Mouse (Mus musculus): ENCODE results near the gene Ubac2. TPM values are rescaled to one million over a fixed set of nuclear protein-coding genes. Genes with fewer than 3 reads are reported as not detected.
A peak's percentile ranks its signal among the peaks of the same experiment; 100 is the strongest.

The Ubac2 gene
- polyA plus RNA-seq, 1 experiment from 2014 or later, result 69.4 TPM

GRCm38 (mm10) chr14:121931594-121931993, 53.2 kb downstream of the Ubac2 start:
- H3K4me3 ChIP-seq, result no peak overlapping the region
- H3K27ac ChIP-seq, result peak overlapping the region; percentile 16; the same call in 1 of the 2 replicates

GRCm38 (mm10) chr14:121932180-121932579, 53.8 kb downstream of the Ubac2 start:
- no peak overlapping the region for H3K27ac ChIP-seq
- no peak for DNase-seq (ENCODE audit: low spot score)
- H3K27me3 ChIP-seq (ENCODE audit: insufficient read depth, poor library complexity, severe bottlenecking), result no peaks in the 10 kb centered on the region
- H3K9me3 ChIP-seq, result peaks cover 5% of the 10 kb centered on the region
- peaks cover 30% of the 10 kb centered on the region for H3K36me3 ChIP-seq
- peaks cover 9% of the 10 kb centered on the region; the same call in 1 of the 2 replicates for H3K4me1 ChIP-seq (replicated peaks)
- 93% methylated on average over 4 of the region's 4 CpGs for WGBS
- H3K4me3 ChIP-seq, result no peak overlapping the region

More at GRCm38 (mm10) chr14:121931594-121931993, 53.2 kb downstream of the Ubac2 start:
- DNase-seq (ENCODE audit: low spot score), result no peak
- Histone ChIP-seq H3K36me3 (peaks cover 27% of the 10 kb centered on the region), H3K27me3 (ENCODE audit: insufficient read depth, poor library complexity, severe bottlenecking) (no peaks in the 10 kb centered on the region), H3K4me1 (replicated peaks) (peaks cover 9% of the 10 kb centered on the region; the same call in 1 of the 2 replicates), H3K9me3 (peaks cover 5% of the 10 kb centered on the region)
- 95% methylated on average over 3 of the region's 3 CpGs for WGBS

- peaks cover 9% of the 10 kb centered on the region; the same call in 1 of the 2 replicates for H3K4me1 ChIP-seq (replicated peaks)
- DNase-seq (ENCODE audit: low spot score), result no peak
- WGBS, result 93% methylated on average over 7 of the region's 7 CpGs
- peaks cover 5% of the 10 kb centered on the region for H3K9me3 ChIP-seq
- no peaks in the 10 kb centered on the region for H3K27me3 ChIP-seq (ENCODE audit: insufficient read depth, poor library complexity, severe bottlenecking)
- no peak overlapping the region for H3K4me3 ChIP-seq
- H3K36me3 ChIP-seq, result peaks cover 30% of the 10 kb centered on the region
- no peak overlapping the region for H3K27ac ChIP-seq
Measured at GRCm38 (mm10) chr14:121933906-121934596, 55.6 kb downstream of the Ubac2 start.

- Histone ChIP-seq H3K4me3 (no peak overlapping the region), H3K4me1 (replicated peaks) (peaks cover 9% of the 10 kb centered on the region; the same call in 1 of the 2 replicates), H3K9me3 (peaks cover 5% of the 10 kb centered on the region), H3K36me3 (peaks cover 30% of the 10 kb centered on the region), H3K27ac (no peak overlapping the region), H3K27me3 (ENCODE audit: insufficient read depth, poor library complexity, severe bottlenecking) (no peaks in the 10 kb centered on the region)
- WGBS, result 93% methylated on average over 5 of the region's 5 CpGs
- no peak for DNase-seq (ENCODE audit: low spot score)
Measured at GRCm38 (mm10) chr14:121934597-121934946, 56.2 kb downstream of the Ubac2 start.

GRCm38 (mm10) chr14:121936356-121936755, 57.9 kb downstream of the Ubac2 start:
- H3K4me1 ChIP-seq (replicated peaks), result peaks cover 9% of the 10 kb centered on the region; the same call in 1 of the 2 replicates
- 91% methylated on average over 4 of the region's 4 CpGs for WGBS
- no peaks in the 10 kb centered on the region for H3K27me3 ChIP-seq (ENCODE audit: insufficient read depth, poor library complexity, severe bottlenecking)
- peaks cover 5% of the 10 kb centered on the region for H3K9me3 ChIP-seq
- peaks cover 32% of the 10 kb centered on the region for H3K36me3 ChIP-seq
- no peak overlapping the region for H3K4me3 ChIP-seq
- no peak for DNase-seq (ENCODE audit: low spot score)
- no peak overlapping the region for H3K27ac ChIP-seq

GRCm38 (mm10) chr14:121936856-121937255, 58.4 kb downstream of the Ubac2 start:
- no peak overlapping the region for H3K4me3 ChIP-seq
- peaks cover 5% of the 10 kb centered on the region; the same call in 1 of the 2 replicates for H3K4me1 ChIP-seq (replicated peaks)
- no peak for DNase-seq (ENCODE audit: low spot score)
- H3K36me3 ChIP-seq, result peaks cover 32% of the 10 kb centered on the region
- H3K27ac ChIP-seq, result no peak overlapping the region
- no peaks in the 10 kb centered on the region for H3K27me3 ChIP-seq (ENCODE audit: insufficient read depth, poor library complexity, severe bottlenecking)
- WGBS, result 76% methylated on average over 8 of the region's 8 CpGs
- peaks cover 5% of the 10 kb centered on the region for H3K9me3 ChIP-seq

GRCm38 (mm10) chr14:121937601-121938255, 59.3 kb downstream of the Ubac2 start:
- DNase-seq (ENCODE audit: low spot score), result no peak
- Histone ChIP-seq H3K27me3 (ENCODE audit: insufficient read depth, poor library complexity, severe bottlenecking) (no peaks in the 10 kb centered on the region), H3K4me1 (replicated peaks) (no peaks in the 10 kb centered on the region), H3K4me3 (no peak overlapping the region), H3K27ac (no peak overlapping the region), H3K36me3 (peaks cover 32% of the 10 kb centered on the region), H3K9me3 (peaks cover 9% of the 10 kb centered on the region)
- WGBS, result 86% methylated on average over 11 of the region's 11 CpGs

- WGBS, result 97% methylated on average over 11 of the region's 11 CpGs
- Histone ChIP-seq H3K4me1 (replicated peaks) (no peaks in the 10 kb centered on the region), H3K27me3 (ENCODE audit: insufficient read depth, poor library complexity, severe bottlenecking) (no peaks in the 10 kb centered on the region), H3K36me3 (peaks cover 32% of the 10 kb centered on the region), H3K4me3 (no peak overlapping the region), H3K27ac (no peak overlapping the region), H3K9me3 (peaks cover 13% of the 10 kb centered on the region)
- DNase-seq (ENCODE audit: low spot score), result no peak
Measured at GRCm38 (mm10) chr14:121938256-121939191, 60.1 kb downstream of the Ubac2 start.

- no peak for DNase-seq (ENCODE audit: low spot score)
- Histone ChIP-seq H3K36me3 (peaks cover 21% of the 10 kb centered on the region), H3K9me3 (peaks cover 20% of the 10 kb centered on the region), H3K27me3 (ENCODE audit: insufficient read depth, poor library complexity, severe bottlenecking) (no peaks in the 10 kb centered on the region), H3K27ac (no peak overlapping the region), H3K4me3 (no peak overlapping the region), H3K4me1 (replicated peaks) (no peaks in the 10 kb centered on the region)
- WGBS, result 85% methylated on average over 3 of the region's 3 CpGs
Measured at GRCm38 (mm10) chr14:121939582-121939981, 61.2 kb downstream of the Ubac2 start.

GRCm38 (mm10) chr14:121946131-121946530, 67.7 kb downstream of the Ubac2 start:
- Histone ChIP-seq H3K9me3 (peaks cover 19% of the 10 kb centered on the region), H3K4me3 (no peak overlapping the region), H3K4me1 (replicated peaks) (no peaks in the 10 kb centered on the region), H3K27ac (no peak overlapping the region), H3K36me3 (no peaks in the 10 kb centered on the region), H3K27me3 (ENCODE audit: insufficient read depth, poor library complexity, severe bottlenecking) (no peaks in the 10 kb centered on the region)
- 80% methylated on average over 5 of the region's 5 CpGs for WGBS
- no peak for DNase-seq (ENCODE audit: low spot score)

GRCm38 (mm10) chr14:121946728-121947127, 68.3 kb downstream of the Ubac2 start:
- no peak for DNase-seq (ENCODE audit: low spot score)
- no peak overlapping the region for H3K27ac ChIP-seq
- H3K9me3 ChIP-seq, result peaks cover 19% of the 10 kb centered on the region
- 80% methylated on average over 8 of the region's 8 CpGs for WGBS
- no peaks in the 10 kb centered on the region for H3K4me1 ChIP-seq (replicated peaks)
- no peaks in the 10 kb centered on the region for H3K36me3 ChIP-seq
- H3K27me3 ChIP-seq (ENCODE audit: insufficient read depth, poor library complexity, severe bottlenecking), result no peaks in the 10 kb centered on the region
- no peak overlapping the region for H3K4me3 ChIP-seq

- no peaks in the 10 kb centered on the region for H3K27me3 ChIP-seq (ENCODE audit: insufficient read depth, poor library complexity, severe bottlenecking)
- H3K4me1 ChIP-seq (replicated peaks), result no peaks in the 10 kb centered on the region
- DNase-seq (ENCODE audit: low spot score), result no peak
- no peak overlapping the region for H3K27ac ChIP-seq
- H3K9me3 ChIP-seq, result peaks cover 19% of the 10 kb centered on the region
- no peaks in the 10 kb centered on the region for H3K36me3 ChIP-seq
- H3K4me3 ChIP-seq, result no peak overlapping the region
- 84% methylated on average over 8 of the region's 8 CpGs for WGBS
Measured at GRCm38 (mm10) chr14:121947201-121947760, 68.9 kb downstream of the Ubac2 start.

Measured in hindbrain, embryonic 10.5 days (tissue).